Mouse (Mus musculus) forebrain, embryonic 16.5 days (tissue): Measurements from ENCODE around the gene Anapc15. TPM values are rescaled to one million over a fixed set of nuclear protein-coding genes. Genes with fewer than 3 reads are reported as not detected.

ENCODE experiments used
- ATAC-seq: fragments of 200-750 bp; cut with Nextera tagmentation; 2 replicates; pipeline ENCODE4 v1.8.0; 2017; ENCODE audit warnings: mild to moderate bottlenecking, moderate library complexity
- H3K27ac ChIP-seq: fragments of 300-500 bp; sonication (generic); 2 replicates; pipeline ENCODE4 v1.5.1; 2014; ENCODE audit warnings: low read length, control low read depth
- H3K27me3 ChIP-seq: fragments of 300-500 bp; sonication (generic); replicated peaks from 2 replicates; pipeline ENCODE4 v1.6.1; 2014; ENCODE audit warnings: low read length; ENCODE audit not compliant: control insufficient read depth, insufficient read depth
- H3K36me3 ChIP-seq: fragments of 300-500 bp; sonication (generic); 2 replicates; pipeline ENCODE4 v1.6.1; 2014; ENCODE audit not compliant: control insufficient read depth, insufficient read depth
- H3K4me1 ChIP-seq: fragments of 300-500 bp; sonication (generic); replicated peaks from 2 replicates; pipeline ENCODE4 v1.6.1; 2014; ENCODE audit warnings: low read length; ENCODE audit not compliant: control insufficient read depth, insufficient read depth
- H3K4me2 ChIP-seq: fragments of 300-500 bp; sonication (generic); 2 replicates; pipeline ENCODE4 v1.6.1; 2014; ENCODE audit warnings: mild to moderate bottlenecking, low read length, control low read depth
- H3K4me3 ChIP-seq: fragments of 300-500 bp; sonication (generic); replicated peaks from 2 replicates; pipeline ENCODE4 v1.5.1; 2014; ENCODE audit warnings: mild to moderate bottlenecking, low read length, control low read depth
- H3K9ac ChIP-seq: fragments of 300-500 bp; sonication (generic); replicated peaks from 2 replicates; pipeline ENCODE4 v1.6.1; 2014; ENCODE audit warnings: low read depth, low read length, control low read depth
- H3K9me3 ChIP-seq: fragments of 300-500 bp; sonication (generic); 2 replicates; pipeline ENCODE4 v1.6.1; 2016; ENCODE audit warnings: low read length; ENCODE audit not compliant: control insufficient read depth
- WGBS: fragments of 180-500 bp; shearing (Covaris S2); extraction: QIAGEN DNeasy Blood & Tissue Kit; methylation state at CpG from one replicate; pipeline ENCODE4 v1.1.7; 2014; 5-methylcytosine and 5-hydroxymethylcytosine counted together
- polyA plus RNA-seq: library from polyadenylated mRNA; unstranded; fragments of >200 nt; fragmentation: Nextera tagmentation; extraction: Ambion mirVana; gene quantifications from 2 replicates; pipeline ENCODE4 v1.2.1, GENCODE M21; 2015

Gene Anapc15
- polyA plus RNA-seq = 68.6 and 72.3 TPM in 2 replicates

DNA sequence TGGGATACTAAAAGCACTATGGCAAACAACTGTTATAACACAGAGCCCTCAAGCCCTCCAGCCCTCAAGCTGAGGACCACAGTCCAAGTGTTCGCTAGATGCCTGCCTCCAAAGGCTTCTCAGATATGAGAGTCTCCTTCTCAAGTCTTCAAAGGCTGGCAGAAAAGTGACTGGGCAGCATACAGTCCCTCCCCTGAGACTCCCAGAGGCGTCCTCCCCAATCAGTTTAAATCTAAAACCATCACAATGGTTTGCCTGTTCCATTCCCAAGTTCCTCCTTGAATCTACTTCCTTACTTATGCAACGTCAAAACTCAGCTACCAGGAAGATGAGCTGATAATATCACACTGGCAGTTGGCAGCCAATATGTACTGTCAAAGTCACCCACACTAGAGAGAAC, at the start of gene Anapc15:
TSS of gene Anapc15 (plus strand) at position 301 of the 400 bp plus-strand sequence.
- H3K27ac ChIP-seq = no peak within 1 kb of the TSS
- WGBS = 85% methylated on average over 3 of the region's 3 CpGs
- no peak for ATAC-seq
- H3K4me3 ChIP-seq = no peak within 1 kb of the TSS
- no peak within 1 kb of the TSS for H3K9ac ChIP-seq
- H3K36me3 ChIP-seq = no peaks in the 10 kb centered on the region
- no peaks in the 10 kb centered on the region for H3K4me1 ChIP-seq
- no peak within 1 kb of the TSS for H3K4me2 ChIP-seq
- no peaks in the 10 kb centered on the region for H3K27me3 ChIP-seq
- H3K9me3 ChIP-seq = no peaks in the 10 kb centered on the region

DNA sequence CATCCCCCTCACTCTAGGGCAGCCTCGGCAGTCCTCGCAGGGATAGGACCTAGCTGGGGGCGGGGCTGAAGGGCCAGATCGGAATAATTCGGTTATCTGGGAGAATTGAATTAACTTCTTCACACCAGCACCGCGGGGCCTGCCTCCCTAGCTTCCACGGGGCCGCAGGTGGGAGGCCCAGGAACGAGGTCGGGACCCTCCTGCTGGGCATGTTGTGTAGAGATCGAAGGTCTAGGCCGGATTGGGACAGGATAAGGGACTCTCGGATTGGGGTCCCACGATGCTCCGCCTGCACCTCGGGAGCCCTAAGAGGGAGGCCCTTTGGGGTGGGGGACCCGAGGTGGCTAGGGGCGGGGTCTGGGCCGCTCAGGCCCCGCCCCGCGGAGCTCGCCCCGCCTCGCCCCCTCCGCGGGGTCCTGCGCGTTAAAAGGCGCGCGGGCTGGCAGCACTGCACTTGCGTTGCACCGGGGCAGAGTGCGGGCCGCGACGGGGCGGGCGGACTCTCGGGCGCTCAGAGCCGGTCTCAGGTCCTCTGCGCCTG, 45.6 kb upstream of the Anapc15 start, which contains the start of gene Phox2a:
TSS of gene Phox2a (plus strand) at position 453 of the 541 bp plus-strand sequence.
- Histone ChIP-seq H3K4me2 (peak within 1 kb of the TSS; percentile 47), H3K27me3 (peaks cover 61% of the 10 kb centered on the region), H3K27ac (no peak within 1 kb of the TSS), H3K9me3 (no peaks in the 10 kb centered on the region; the same call in 1 of the 2 replicates), H3K4me1 (peaks cover 24% of the 10 kb centered on the region), H3K36me3 (no peaks in the 10 kb centered on the region), H3K4me3 (peak within 1 kb of the TSS; percentile 34), H3K9ac (no peak within 1 kb of the TSS)
- ATAC-seq = no peak
- under 1% methylated on average over 33 of the region's 45 CpGs for WGBS

DNA sequence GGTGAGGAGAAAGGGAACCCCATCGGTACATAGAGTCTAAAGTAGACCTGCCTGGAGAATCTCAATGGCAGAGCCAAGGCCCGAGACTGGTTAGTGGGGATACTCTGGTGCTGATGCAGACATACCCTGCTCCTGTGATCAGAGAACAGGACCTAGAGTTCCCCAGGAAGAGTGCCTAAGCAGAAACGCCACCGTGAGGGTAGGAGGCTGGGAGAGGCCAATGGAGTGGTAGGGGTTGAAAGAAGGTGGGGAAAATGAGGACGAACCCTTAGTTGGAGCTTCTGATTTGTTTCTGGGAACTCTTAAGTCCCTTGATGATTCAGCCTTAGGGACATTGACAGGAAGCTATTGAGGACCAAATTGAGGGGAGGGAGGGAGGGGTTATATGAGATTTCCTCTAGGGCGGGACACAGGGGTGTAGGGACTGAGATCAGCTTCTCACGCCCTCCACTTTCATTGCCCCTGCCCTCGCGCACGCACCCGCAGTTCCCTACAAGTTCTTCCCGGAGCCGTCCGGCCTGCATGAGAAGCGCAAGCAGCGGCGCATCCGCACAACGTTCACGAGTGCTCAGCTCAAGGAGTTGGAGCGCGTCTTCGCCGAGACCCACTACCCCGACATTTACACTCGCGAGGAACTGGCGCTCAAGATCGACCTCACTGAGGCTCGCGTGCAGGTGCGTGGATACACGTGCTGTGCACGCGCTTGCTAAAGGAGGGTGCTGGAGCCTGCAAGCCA, 43.1 kb upstream of the Anapc15 start:
- Histone ChIP-seq H3K36me3 (no peaks in the 10 kb centered on the region), H3K4me1 (peaks cover 24% of the 10 kb centered on the region), H3K4me2 (peak overlapping the region; percentile 67), H3K27me3 (peaks cover 65% of the 10 kb centered on the region), H3K9me3 (no peaks in the 10 kb centered on the region), H3K9ac (peak overlapping the region; percentile 38; the same call in 1 of the 2 replicates), H3K27ac (no peak overlapping the region), H3K4me3 (peak overlapping the region; percentile 35)
- WGBS = 2% methylated on average over 35 of the region's 35 CpGs
- ATAC-seq = no peak

DNA sequence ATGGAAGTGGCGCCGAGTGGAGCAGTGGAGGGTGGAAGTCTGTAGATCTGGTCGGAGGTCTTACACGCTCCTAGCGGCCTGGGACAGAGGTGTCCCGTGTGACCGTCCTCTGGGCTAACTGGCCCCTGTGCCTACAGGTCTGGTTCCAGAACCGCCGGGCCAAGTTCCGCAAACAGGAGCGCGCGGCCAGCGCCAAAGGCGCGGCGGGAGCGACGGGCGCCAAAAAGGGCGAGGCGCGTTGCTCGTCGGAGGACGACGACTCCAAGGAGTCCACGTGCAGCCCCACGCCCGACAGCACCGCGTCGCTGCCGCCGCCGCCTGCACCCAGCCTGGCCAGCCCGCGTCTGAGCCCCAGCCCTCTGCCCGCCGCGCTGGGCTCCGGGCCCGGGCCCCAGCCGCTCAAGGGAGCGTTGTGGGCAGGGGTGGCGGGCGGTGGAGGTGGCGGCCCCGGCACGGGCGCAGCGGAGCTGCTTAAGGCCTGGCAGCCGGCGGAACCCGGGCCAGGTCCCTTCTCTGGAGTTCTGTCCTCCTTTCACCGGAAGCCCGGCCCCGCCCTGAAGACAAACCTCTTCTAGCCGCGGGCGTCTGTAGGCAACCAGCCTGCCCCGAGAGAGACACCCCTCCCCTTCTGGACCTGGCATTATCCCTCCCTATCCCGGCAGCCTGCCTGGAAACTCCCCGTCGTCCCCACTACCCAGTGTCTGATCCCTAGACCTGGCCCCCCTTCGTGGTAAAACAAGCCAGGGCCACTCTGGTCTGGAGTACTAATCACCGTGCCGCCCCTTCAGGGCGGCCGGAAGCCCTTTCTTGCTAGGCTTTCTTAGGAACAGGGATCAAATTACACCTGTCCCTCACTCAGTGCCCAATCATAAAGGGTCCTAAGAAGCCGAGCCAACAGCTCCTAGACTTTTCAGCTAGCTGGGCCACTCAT, 41.7 kb upstream of the Anapc15 start:
- Histone ChIP-seq H3K9ac (peak overlapping the region; percentile 33; the same call in 1 of the 2 replicates), H3K36me3 (no peaks in the 10 kb centered on the region), H3K4me3 (peak overlapping the region; percentile 43), H3K27ac (no peak overlapping the region), H3K9me3 (no peaks in the 10 kb centered on the region), H3K27me3 (peaks cover 59% of the 10 kb centered on the region), H3K4me1 (peaks cover 24% of the 10 kb centered on the region), H3K4me2 (peak overlapping the region; percentile 67)
- under 1% methylated on average over 69 of the region's 71 CpGs for WGBS
- ATAC-seq = peak; percentile 74

DNA sequence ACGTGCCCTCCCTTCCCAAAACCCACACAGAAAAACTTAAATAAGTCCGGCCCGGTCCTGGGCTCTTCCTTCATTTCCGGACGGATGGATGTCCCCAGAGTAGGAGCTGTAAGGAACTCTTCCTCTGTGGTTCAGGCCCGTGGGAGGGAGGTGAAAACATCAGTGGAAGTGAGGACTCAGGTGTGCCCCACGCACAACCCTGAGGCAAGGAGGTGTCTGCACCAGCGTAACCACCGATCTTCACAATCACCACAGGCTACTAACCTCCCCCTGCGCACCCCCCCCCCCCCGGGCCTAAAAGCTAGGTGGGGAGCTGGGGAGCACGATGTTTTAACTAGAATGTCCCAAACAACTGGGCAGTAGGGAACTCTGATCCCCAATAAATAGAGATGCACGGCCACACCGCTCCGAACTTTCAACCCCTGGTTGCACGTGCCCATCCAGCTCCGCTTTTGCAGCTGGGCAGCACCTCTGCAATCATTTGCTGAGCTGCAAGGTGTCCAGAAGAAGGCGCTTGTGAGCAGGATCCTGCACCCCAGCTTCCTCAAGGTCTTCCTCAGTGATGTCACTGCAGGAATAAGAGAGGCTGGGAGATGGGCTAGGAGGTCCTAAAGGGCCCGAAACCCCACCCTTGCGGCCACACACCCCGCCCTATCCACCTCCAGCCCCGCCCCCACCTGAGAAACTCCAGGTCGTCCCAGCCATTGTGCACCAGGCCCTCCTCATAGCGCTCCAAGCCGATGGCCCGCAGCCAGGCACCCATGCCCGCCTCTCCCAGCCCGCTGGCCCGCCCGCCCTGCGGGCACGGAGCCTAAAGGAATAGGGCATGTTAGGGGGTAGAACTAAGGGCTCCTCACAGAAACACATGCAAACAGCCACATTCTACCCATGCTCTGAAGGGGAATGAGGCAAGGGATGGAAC, 40.4 kb upstream of the Anapc15 start:
- H3K9me3 ChIP-seq = no peaks in the 10 kb centered on the region
- no peak overlapping the region for H3K4me2 ChIP-seq
- H3K27me3 ChIP-seq = peaks cover 47% of the 10 kb centered on the region
- H3K27ac ChIP-seq = no peak overlapping the region
- H3K9ac ChIP-seq = no peak overlapping the region
- H3K36me3 ChIP-seq = no peaks in the 10 kb centered on the region; the same call in 1 of the 2 replicates
- peak; percentile 13; the same call in 1 of the 2 replicates for ATAC-seq
- no peak overlapping the region for H3K4me3 ChIP-seq
- peaks cover 20% of the 10 kb centered on the region for H3K4me1 ChIP-seq
- 26% methylated on average over 30 of the region's 32 CpGs for WGBS

- Histone ChIP-seq H3K36me3 (no peaks in the 10 kb centered on the region; the same call in 1 of the 2 replicates), H3K4me1 (peaks cover 16% of the 10 kb centered on the region), H3K9ac (no peak overlapping the region), H3K27me3 (peaks cover 39% of the 10 kb centered on the region), H3K4me3 (no peak overlapping the region), H3K4me2 (no peak overlapping the region), H3K9me3 (no peaks in the 10 kb centered on the region), H3K27ac (no peak overlapping the region)
- WGBS = 72% methylated on average over 18 of the region's 18 CpGs
- ATAC-seq = no peak
These were observed 39.5 kb upstream of the Anapc15 start for GRCm38 (mm10) chr7:101823758-101824630.

- H3K4me2 ChIP-seq = no peak overlapping the region
- H3K27ac ChIP-seq = no peak overlapping the region
- peaks cover 5% of the 10 kb centered on the region; the same call in 1 of the 2 replicates for H3K36me3 ChIP-seq
- H3K27me3 ChIP-seq = no peaks in the 10 kb centered on the region
- no peak overlapping the region for H3K9ac ChIP-seq
- WGBS = 95% methylated on average over 3 of the region's 3 CpGs
- no peak for ATAC-seq
- H3K4me1 ChIP-seq = peaks cover 18% of the 10 kb centered on the region
- H3K4me3 ChIP-seq = no peak overlapping the region
- no peaks in the 10 kb centered on the region for H3K9me3 ChIP-seq
These were observed 33.1 kb upstream of the Anapc15 start for GRCm38 (mm10) chr7:101830373-101830772.

- no peak overlapping the region for H3K27ac ChIP-seq
- peaks cover 5% of the 10 kb centered on the region; the same call in 1 of the 2 replicates for H3K36me3 ChIP-seq
- 95% methylated on average over 8 of the region's 8 CpGs for WGBS
- H3K4me3 ChIP-seq = no peak overlapping the region
- H3K4me2 ChIP-seq = no peak overlapping the region
- peaks cover 22% of the 10 kb centered on the region for H3K4me1 ChIP-seq
- no peaks in the 10 kb centered on the region for H3K9me3 ChIP-seq
- no peak overlapping the region for H3K9ac ChIP-seq
- no peak for ATAC-seq
- no peaks in the 10 kb centered on the region for H3K27me3 ChIP-seq
These were observed 32.1 kb upstream of the Anapc15 start for GRCm38 (mm10) chr7:101831437-101831836.
